Mouse (Mus musculus) activated CD4-positive, CD25-positive, alpha-beta regulatory T cell, adult 4 months (primary cell): ENCODE measurements around the gene Smc3. TPM values are rescaled to one million over a fixed set of nuclear protein-coding genes. Genes with fewer than 3 reads are reported as not detected.
"Not testable (repeated sequence)": the region's sequence is repeated elsewhere in the genome, so short reads cannot be mapped to it uniquely, and the experiment has no call there.

ENCODE experiments used
- ATAC-seq: one replicate; pipeline ENCODE4 v1.8.0; 2017
- polyA plus RNA-seq, 2 experiments: library from polyadenylated mRNA; unstranded; fragments of 100-300 nt; shearing (Covaris generic); gene quantifications; one replicate each; pipeline ENCODE4 v1.2.1; 2017

Gene Smc3
- polyA plus RNA-seq, 2 experiments from 2014 or later, result 35.7 to 38.4 TPM

- ATAC-seq, result no peak
Measured at GRCm38 (mm10) chr19:53577025-53577800, 23.0 kb upstream of the Smc3 start.

DNA sequence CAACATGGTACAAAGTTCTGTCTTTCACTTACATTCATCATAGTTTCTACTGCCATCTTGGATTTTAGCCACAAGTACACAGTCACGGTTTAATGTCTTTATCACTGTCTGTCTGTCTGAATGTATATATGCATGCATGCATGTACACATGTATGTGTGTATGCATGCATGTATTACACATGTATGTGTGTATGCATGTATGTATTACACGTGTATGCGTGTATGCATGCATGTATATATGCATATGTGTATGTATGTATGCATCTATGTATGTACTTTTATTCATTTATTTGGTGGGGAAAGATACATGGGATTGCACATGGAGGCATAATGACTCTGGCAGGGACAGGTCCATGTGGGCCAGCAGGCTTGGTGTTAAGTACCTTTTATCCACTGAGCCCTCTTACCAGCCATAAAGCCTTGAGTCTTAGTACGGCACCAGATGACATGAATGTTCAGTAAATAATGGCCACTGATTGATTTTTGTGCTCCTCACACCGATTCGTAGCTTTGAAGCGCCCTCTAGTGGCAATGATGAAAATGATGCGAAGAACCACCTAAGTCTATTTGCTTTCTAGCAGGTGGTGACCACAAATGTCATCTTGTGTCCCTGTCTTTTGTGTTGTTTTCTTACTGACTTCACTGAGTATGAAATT lies 21.5 kb upstream of the Smc3 start:
- peak; percentile 85 for ATAC-seq

- not testable (repeated sequence) for ATAC-seq
Measured at GRCm38 (mm10) chr19:53580271-53580670, 19.9 kb upstream of the Smc3 start.

DNA sequence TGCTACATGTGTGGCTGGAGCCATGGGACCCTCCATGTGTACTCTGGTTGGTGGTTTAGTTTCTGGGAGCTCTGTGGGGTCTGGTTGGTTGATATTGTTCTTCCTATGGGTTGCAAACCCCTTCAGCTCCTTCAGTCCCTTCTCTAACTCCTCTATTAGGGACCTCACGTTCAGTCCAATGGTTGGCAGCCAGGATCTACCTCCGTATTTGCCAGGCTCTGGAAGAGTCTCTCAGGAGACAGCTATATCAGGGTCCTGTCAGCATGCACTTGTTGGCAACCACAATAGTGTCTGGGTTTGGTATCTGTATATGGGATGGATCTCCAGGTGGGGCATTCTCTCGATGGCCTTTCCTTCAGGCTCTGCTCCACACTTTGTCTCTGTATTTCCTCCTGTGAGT lies 12.5 kb upstream of the Smc3 start:
- not testable (repeated sequence) for ATAC-seq

- ATAC-seq, result not testable (repeated sequence)
Measured at GRCm38 (mm10) chr19:53588968-53589367, 11.2 kb upstream of the Smc3 start, which contains the start of gene Nutf2-ps1. Gene Nutf2-ps1 (minus strand): TSS chr19:53589068.

- no peak for ATAC-seq
Measured at GRCm38 (mm10) chr19:53596723-53597474, 3.3 kb upstream of the Smc3 start.

DNA sequence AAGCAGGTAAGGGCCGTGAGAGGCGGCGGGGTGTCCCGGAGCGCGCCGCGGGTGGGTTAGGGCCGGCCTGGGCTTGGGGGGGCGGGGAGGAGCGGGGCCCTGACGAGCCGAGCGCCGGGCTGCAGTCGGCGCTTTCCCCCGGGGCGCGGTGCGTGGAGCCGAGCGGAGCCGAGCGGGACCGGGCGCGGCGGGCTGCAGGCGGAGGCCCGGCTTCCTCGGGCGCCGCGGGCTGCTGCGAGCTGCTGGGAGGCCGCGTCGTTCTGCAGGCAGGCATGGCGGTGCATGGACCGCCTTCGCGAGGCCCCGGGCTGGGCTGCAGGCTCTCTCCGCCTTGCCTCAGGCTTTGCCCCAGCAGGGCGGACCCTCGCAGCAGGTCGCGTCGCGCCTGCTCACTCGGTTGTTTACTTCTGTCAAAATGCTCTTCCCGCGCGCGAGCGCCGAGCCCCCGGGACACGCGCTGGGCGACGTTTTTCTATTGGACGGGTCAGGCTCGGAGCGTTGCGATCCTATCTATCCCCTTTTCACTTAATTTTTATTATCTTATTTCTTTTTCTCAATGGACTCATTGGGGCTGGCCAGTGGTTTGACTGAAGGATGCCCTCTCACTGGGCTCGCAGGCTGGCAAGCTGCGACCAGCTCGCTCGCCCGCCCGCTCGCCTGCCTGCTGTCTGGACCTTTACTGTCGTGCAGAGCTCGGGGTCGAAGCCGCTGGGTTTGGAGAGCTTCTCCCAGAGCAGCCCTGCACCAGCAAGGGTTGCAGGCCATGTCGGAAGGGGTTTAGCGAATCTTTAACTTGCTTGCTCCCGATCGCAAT lies 558 bp downstream of the Smc3 start:
- ATAC-seq, result peak; percentile 5

GRCm38 (mm10) chr19:53601363-53601655 lies 1.1 kb downstream of the Smc3 start:
- no peak for ATAC-seq

- no peak for ATAC-seq
Measured at GRCm38 (mm10) chr19:53608921-53609320, 8.7 kb downstream of the Smc3 start.

DNA sequence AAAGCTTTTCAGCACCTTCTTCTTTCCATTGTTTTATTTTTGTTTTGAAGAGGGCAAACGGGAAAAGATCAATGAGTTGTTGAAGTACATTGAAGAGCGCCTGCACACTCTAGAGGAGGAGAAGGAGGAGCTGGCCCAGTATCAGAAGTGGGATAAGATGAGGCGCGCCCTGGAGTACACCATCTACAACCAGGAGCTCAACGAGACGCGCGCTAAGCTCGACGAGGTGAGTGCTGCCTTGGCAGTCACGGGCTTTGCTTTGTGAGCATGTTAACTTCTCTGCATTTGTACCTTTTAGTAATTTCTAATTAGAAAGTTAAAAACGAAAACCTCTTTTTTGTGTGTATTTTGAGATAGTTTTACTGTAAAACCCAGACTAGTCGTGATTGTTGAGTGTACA lies 21.5 kb downstream of the Smc3 start:
- ATAC-seq, result no peak

DNA sequence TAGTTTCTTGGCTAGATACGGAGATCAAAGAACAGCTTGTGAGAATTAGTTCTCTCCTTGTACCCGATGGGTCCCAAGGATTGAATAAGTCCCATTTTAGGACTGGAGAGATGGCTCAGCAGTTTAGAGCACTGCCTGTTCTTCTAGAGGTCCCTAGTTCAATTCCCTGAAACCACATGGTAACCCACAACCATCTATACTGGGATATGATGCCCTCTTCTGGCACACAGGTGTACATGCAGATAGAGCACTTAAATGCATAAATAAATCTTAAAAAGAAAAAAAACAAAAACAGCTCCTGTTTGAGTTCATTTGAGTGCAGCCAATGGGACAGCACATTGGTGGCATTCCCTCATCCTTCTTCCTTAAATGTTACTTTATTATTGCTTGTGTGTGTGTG lies 37.8 kb downstream of the Smc3 start:
- ATAC-seq, result no peak

DNA sequence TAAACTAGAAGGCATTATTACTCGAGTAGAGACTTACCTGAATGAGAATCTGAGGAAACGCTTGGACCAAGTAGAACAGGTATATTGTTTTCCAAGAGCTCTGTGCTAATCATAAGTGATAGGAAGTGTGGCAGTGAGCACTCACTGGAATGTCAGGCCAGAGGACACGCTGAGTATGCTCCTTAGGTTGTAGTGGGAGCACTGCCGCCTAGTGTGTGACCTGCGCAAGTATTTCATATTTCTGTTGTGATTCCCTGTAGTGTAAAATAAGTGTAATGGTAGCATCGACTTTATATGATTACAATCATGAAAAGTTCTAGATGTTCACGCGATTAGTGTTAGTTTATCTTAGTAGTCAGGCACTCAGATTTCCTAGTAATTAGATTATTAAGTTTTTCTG lies 38.5 kb downstream of the Smc3 start:
- ATAC-seq, result no peak

GRCm38 (mm10) chr19:53644020-53644595 lies 43.9 kb downstream of the Smc3 start:
- ATAC-seq, result no peak

GRCm38 (mm10) chr19:53647301-53647700 lies 47.1 kb downstream of the Smc3 start:
- no peak for ATAC-seq

DNA sequence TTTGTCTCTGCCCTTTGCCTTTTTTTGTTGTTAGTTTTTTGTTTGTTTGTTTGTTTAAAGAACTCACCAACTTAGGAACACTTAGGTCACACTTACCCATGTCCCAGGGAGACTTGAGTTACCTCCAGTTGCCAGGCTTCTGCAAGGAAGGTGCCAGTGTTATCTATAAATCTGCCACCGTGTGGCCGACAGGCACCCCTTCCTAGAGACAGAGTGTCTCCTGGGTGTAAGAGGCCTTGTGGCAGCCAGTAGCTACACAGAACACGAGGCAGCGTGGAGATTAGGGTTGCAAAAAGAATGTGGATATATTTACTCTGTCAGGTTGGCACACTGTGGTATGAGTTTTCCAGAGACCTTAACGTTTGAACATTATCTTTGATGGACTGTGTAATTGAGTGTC lies 47.9 kb downstream of the Smc3 start:
- no peak for ATAC-seq

DNA sequence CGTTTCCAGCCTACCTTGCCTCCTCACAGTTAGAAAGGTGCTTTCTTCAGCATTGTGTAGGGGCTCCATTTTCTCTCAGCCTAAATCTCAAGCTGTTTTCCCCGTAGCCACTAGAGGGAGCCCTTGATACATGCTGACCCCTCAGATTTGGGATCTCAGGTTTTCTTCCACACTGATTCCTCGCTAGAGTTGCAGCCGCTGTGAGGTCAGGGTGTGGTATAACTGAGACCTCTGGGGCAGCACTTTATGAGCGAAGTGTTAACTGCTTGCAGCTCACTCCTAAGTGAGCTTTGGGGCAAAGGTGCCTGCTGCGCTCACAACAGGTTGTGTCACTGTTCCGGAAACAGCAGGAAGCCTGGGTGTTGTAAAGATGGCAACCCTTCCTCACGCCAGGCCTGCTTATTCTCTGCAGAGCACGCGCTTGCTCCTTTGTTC lies 48.6 kb downstream of the Smc3 start:
- no peak for ATAC-seq

- no peak for ATAC-seq
Measured at GRCm38 (mm10) chr19:53649361-53649760, 49.2 kb downstream of the Smc3 start.

GRCm38 (mm10) chr19:53649802-53650201 lies 49.6 kb downstream of the Smc3 start:
- ATAC-seq, result no peak

- ATAC-seq, result no peak
Measured at GRCm38 (mm10) chr19:53650921-53651320, 50.7 kb downstream of the Smc3 start.

DNA sequence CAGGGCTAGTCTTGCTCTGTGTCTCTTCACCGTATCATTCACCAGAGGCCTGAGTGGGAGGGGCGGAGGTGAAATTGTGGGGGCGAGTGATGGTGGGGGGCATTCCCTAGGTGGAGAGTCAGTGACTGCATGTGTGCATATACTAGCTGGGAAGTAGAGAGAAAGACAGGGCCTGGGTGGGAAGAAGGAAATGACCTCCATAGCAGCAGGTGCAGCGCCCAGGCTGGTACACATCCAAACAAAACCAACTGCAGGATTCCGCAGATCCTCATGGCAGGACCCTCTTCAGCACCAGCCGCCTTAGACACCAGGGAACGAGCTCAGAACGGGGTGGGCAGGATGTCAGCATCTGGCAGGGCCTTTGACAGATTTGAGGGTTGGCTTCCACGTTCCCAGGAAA lies 52.1 kb downstream of the Smc3 start:
- no peak for ATAC-seq

DNA sequence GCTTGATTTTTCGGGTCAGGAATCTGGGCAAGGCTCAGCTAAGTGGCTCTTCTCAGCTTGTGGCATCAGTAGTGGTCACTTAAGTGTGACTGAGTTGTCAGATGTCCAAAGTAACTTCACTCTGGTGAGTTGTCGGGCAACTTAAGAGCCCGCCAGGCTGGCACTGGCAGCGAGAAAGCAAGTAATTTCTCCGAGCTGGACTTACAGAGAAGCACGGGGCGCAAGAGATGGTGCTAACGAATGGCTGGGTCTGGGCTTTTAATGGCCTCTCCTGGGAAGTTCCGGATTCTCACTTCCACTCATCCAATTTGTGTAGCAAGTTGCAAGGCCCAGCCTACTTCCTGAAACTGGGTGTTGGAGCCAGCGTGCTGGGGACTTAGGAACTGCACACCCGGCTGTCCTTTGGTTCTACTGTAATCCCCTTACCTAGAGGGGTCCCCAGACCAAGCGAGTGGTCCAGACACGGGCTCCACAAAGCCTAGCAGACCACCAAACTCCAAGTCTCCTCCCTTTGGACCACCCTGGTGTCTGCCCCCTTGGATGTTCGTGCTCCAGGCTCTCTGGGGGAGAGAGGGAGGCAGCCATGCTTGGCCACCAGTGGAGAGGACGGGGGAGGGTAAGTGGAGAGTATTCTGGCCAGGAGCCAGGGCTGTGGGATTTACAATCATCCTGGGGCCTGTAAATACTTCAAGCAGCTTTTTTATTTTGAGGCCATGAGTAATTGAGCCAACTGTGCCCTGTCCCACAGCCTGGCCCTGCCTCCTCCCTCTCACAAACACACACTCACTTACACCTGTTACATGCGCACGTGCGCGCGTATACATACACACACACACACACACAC lies 53.6 kb downstream of the Smc3 start:
- no peak for ATAC-seq
